Mouse (Mus musculus) MEL (cell line): Measurements from ENCODE around the gene Pxn. TPM values are rescaled to one million over a fixed set of nuclear protein-coding genes. Genes with fewer than 3 reads are reported as not detected.

Source experiments
- DNase-seq: peaks from one replicate; pipeline ENCODE4 v3.0.0; 2011; ENCODE audit warnings: low read depth, low spot score
- H3K27ac ChIP-seq: 2 replicates; pipeline ENCODE4 v1.5.1; 2012; ENCODE audit warnings: low read depth, mild to moderate bottlenecking, control low read depth, low read length, moderate library complexity; ENCODE audit not compliant: control insufficient read depth
- H3K27me3 ChIP-seq, 2 experiments: fragments of 150-350 bp in 1 of 2; sonication (generic) in 1 of 2; 2 replicates each; pipeline ENCODE4 v1.6.1; 2012; ENCODE audit warnings: low read length in 2 of 2, mild to moderate bottlenecking in 2 of 2, improper control_type of control experiment in 1 of 2, moderate library complexity in 1 of 2; ENCODE audit not compliant: insufficient read depth in 2 of 2, control insufficient read depth in 1 of 2
- H3K36me3 ChIP-seq, 2 experiments: 2 replicates each; pipeline ENCODE4 v1.6.1; 2012 to 2014; ENCODE audit warnings: low read length in 2 of 2, improper control_type of control experiment in 1 of 2, inconsistent platforms in 1 of 2, mild to moderate bottlenecking in 1 of 2; ENCODE audit not compliant: insufficient read depth in 2 of 2, control insufficient read depth in 1 of 2
- H3K4me1 ChIP-seq, 2 experiments: fragments of 150-350 bp in 1 of 2; sonication (generic) in 1 of 2; 2 replicates each; pipeline ENCODE4 v1.6.1; 2012; ENCODE audit warnings: low read length in 2 of 2, improper control_type of control experiment in 1 of 2, mild to moderate bottlenecking in 1 of 2; ENCODE audit not compliant: insufficient read depth in 2 of 2, control insufficient read depth in 1 of 2
- H3K4me3 ChIP-seq, 2 experiments: fragments of 150-350 bp in 1 of 2; sonication (generic) in 1 of 2; 2 replicates each; pipeline ENCODE4 v1.5.1; 2012; ENCODE audit warnings: low read depth in 2 of 2, low read length in 2 of 2, mild to moderate bottlenecking in 2 of 2, moderate library complexity in 2 of 2, control low read depth in 1 of 2, improper control_type of control experiment in 1 of 2; ENCODE audit not compliant: control insufficient read depth in 1 of 2, insufficient read depth in 1 of 2
- H3K79me2 ChIP-seq: 2 replicates; pipeline ENCODE4 v1.6.1; 2012; ENCODE audit warnings: mild to moderate bottlenecking, low read length, moderate library complexity; ENCODE audit not compliant: control insufficient read depth, poor library complexity, insufficient read depth
- H3K9ac ChIP-seq: 2 replicates; pipeline ENCODE4 v1.6.1; 2012; ENCODE audit warnings: low read depth, mild to moderate bottlenecking, control low read depth, low read length, moderate library complexity; ENCODE audit not compliant: control insufficient read depth, poor library complexity, severe bottlenecking
- H3K9me3 ChIP-seq: fragments of 150-350 bp; sonication (generic); replicated peaks from 2 replicates; pipeline ENCODE4 v1.6.1; 2012; ENCODE audit warnings: mild to moderate bottlenecking, low read length, improper control_type of control experiment, moderate library complexity; ENCODE audit not compliant: insufficient read depth
- BHLHE40 ChIP-seq: IDR thresholded peaks from 2 replicates; pipeline ENCODE4 v1.6.1; 2012; ENCODE audit warnings: low read depth, mild to moderate bottlenecking, inconsistent platforms, low read length, improper control_type of control experiment, borderline replicate concordance
- CHD2 ChIP-seq: IDR thresholded peaks from 2 replicates; pipeline ENCODE4 v1.6.1; 2011; ENCODE audit warnings: low read length, improper control_type of control experiment
- EP300 ChIP-seq, 2 experiments: IDR thresholded peaks; 2 replicates each; pipeline ENCODE4 v1.6.1; 2011; ENCODE audit warnings: improper control_type of control experiment in 2 of 2, low read length in 2 of 2, low read depth in 1 of 2, mild to moderate bottlenecking in 1 of 2
- ETS1 ChIP-seq: IDR thresholded peaks from 2 replicates; pipeline ENCODE4 v1.6.1; 2012; ENCODE audit warnings: low read depth, mild to moderate bottlenecking, inconsistent platforms, low read length, improper control_type of control experiment, moderate library complexity
- GABPA ChIP-seq: IDR thresholded peaks from 2 replicates; pipeline ENCODE4 v1.6.1; 2012; ENCODE audit warnings: low read depth, mild to moderate bottlenecking, inconsistent platforms, low read length, improper control_type of control experiment, moderate library complexity
- GATA1 ChIP-seq: IDR thresholded peaks from 2 replicates; pipeline ENCODE4 v1.6.1; 2011; ENCODE audit warnings: low read depth, low read length, improper control_type of control experiment
- JUND ChIP-seq: IDR thresholded peaks from 2 replicates; pipeline ENCODE4 v1.6.1; 2011; ENCODE audit warnings: low read depth, mild to moderate bottlenecking, improper control_type of control experiment, low read length
- KAT2A ChIP-seq: conservative IDR thresholded peaks from 2 replicates; pipeline ENCODE4 v1.6.1; 2012; ENCODE audit warnings: low read depth, low read length, improper control_type of control experiment, inconsistent platforms
- MAFK ChIP-seq: IDR thresholded peaks from 2 replicates; pipeline ENCODE4 v1.6.1; 2011; ENCODE audit warnings: low read depth, mild to moderate bottlenecking, low read length, improper control_type of control experiment, borderline replicate concordance
- MAX ChIP-seq: IDR thresholded peaks from 2 replicates; pipeline ENCODE4 v1.6.1; 2011; ENCODE audit warnings: low read length, improper control_type of control experiment
- MAZ ChIP-seq: IDR thresholded peaks from 2 replicates; pipeline ENCODE4 v1.6.1; 2012; ENCODE audit warnings: low read depth, mild to moderate bottlenecking, inconsistent platforms, low read length, improper control_type of control experiment
- MEF2A ChIP-seq: IDR thresholded peaks from 2 replicates; pipeline ENCODE4 v1.6.1; 2014; ENCODE audit warnings: low read depth, mild to moderate bottlenecking, inconsistent platforms, low read length, improper control_type of control experiment; ENCODE audit not compliant: poor library complexity, insufficient replicate concordance, severe bottlenecking; ENCODE audit errors: extremely low read depth
- MXI1 ChIP-seq: IDR thresholded peaks from 2 replicates; pipeline ENCODE4 v1.6.1; 2011; ENCODE audit warnings: mild to moderate bottlenecking, low read depth, low read length, improper control_type of control experiment
- MYC ChIP-seq: IDR thresholded peaks from 2 replicates; pipeline ENCODE4 v1.6.1; 2011; ENCODE audit warnings: low read depth, mild to moderate bottlenecking, low read length, improper control_type of control experiment, moderate library complexity
- NELFE ChIP-seq: IDR thresholded peaks from 2 replicates; pipeline ENCODE4 v1.6.1; 2011; ENCODE audit warnings: low read depth, low read length, improper control_type of control experiment
- POLR2A ChIP-seq, 2 experiments: IDR thresholded peaks; 2 replicates each; pipeline ENCODE4 v1.6.1; 2011 to 2012; ENCODE audit warnings: low read length in 2 of 2, mild to moderate bottlenecking in 2 of 2, control low read depth in 1 of 2, improper control_type of control experiment in 1 of 2, low read depth in 1 of 2, moderate library complexity in 1 of 2; ENCODE audit not compliant: control insufficient read depth in 1 of 2, insufficient read depth in 1 of 2, poor library complexity in 1 of 2
- POLR2AphosphoS2 ChIP-seq: IDR thresholded peaks from 2 replicates; pipeline ENCODE4 v1.6.1; 2011; ENCODE audit warnings: low read length, improper control_type of control experiment
- RAD21 ChIP-seq: IDR thresholded peaks from 2 replicates; pipeline ENCODE4 v1.6.1; 2011; ENCODE audit warnings: mild to moderate bottlenecking, low read depth, low read length, improper control_type of control experiment
- RCOR1 ChIP-seq: IDR thresholded peaks from 2 replicates; pipeline ENCODE4 v1.6.1; 2012; ENCODE audit warnings: low read depth, mild to moderate bottlenecking, inconsistent platforms, low read length, improper control_type of control experiment
- SIN3A ChIP-seq: IDR thresholded peaks from 2 replicates; pipeline ENCODE4 v1.6.1; 2012; ENCODE audit warnings: low read length, improper control_type of control experiment, inconsistent platforms
- SMC3 ChIP-seq: IDR thresholded peaks from 2 replicates; pipeline ENCODE4 v1.6.1; 2011; ENCODE audit warnings: low read depth, low read length, improper control_type of control experiment
- TAL1 ChIP-seq: IDR thresholded peaks from 2 replicates; pipeline ENCODE4 v1.6.1; 2012; ENCODE audit warnings: mild to moderate bottlenecking, inconsistent platforms, low read length, moderate library complexity, mixed read lengths
- TBP ChIP-seq: IDR thresholded peaks from 2 replicates; pipeline ENCODE4 v1.8.0; 2011; ENCODE audit warnings: low read depth, low read length, improper control_type of control experiment
- TCF12 ChIP-seq: IDR thresholded peaks from 2 replicates; pipeline ENCODE4 v1.6.1; 2014; ENCODE audit warnings: low read depth, mild to moderate bottlenecking, inconsistent platforms, low read length, improper control_type of control experiment, moderate library complexity
- USF1 ChIP-seq: IDR thresholded peaks from 2 replicates; pipeline ENCODE4 v1.6.1; 2014; ENCODE audit warnings: low read depth, mild to moderate bottlenecking, inconsistent platforms, low read length, improper control_type of control experiment, moderate library complexity
- USF2 ChIP-seq, 2 experiments: IDR thresholded peaks; 2 replicates each; pipeline ENCODE4 v1.6.1; 2011 to 2012; ENCODE audit warnings: improper control_type of control experiment in 2 of 2, low read length in 2 of 2, borderline replicate concordance in 1 of 2, inconsistent platforms in 1 of 2, low read depth in 1 of 2, mild to moderate bottlenecking in 1 of 2; ENCODE audit not compliant: insufficient read depth in 1 of 2
- polyA plus RNA-seq, 2 experiments: library from polyadenylated mRNA; stranded (reverse) in 1 of 2; unstranded in 1 of 2; fragments of >175 nt in 1 of 2; fragments of >200 nt in 1 of 2; gene quantifications; 2 replicates each; pipeline versions ENCODE4 v1.2.1 to v1.2.4; 2012; ENCODE audit warnings: low replicate concordance in 2 of 2, low read depth in 1 of 2; ENCODE audit not compliant: insufficient read length in 2 of 2, insufficient read depth in 1 of 2, missing spikeins in 1 of 2
- total RNA-seq: library from RNA; depleted of rRNA; stranded (reverse); fragments of 300-350 nt; gene quantifications from 2 replicates; pipeline ENCODE4 v1.2.3, GENCODE M21; 2012

The Pxn gene
- total and polyA plus RNA-seq, 3 experiments: 15.2 to 167 (median 29.2) TPM

DNA sequence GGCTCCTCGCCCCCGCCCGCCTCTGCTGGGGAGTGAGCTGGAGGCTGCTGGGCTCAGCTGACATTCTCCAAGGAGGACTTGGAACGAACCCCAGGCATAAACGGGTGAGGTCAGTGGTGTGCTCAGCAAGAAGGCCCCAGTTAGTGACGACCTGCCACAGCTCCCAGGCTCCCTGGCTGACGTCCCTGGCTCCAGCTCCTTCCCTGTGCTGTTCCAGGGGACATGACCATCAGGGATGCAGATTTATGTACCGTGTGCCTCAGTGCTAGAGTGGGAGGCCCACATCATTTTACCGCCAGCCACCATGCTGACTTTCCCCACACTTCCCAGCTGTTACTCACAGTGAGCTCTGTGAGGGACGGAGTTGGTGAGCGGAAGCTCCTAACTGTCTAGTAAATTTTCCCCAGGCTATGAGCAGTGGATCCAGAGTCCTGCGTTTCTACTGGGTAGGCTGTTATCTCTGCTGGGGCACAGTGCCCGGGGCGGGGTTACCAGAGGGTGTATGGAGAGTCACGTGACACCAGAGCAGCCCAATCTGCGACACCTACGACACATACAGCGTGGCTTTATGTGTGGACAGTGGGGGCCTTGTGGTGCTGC is 25.3 kb downstream of the Pxn start:
- TF ChIP-seq TAL1 (peak; percentile 54), SMC3 (no peak), SIN3A (peak; percentile 75), MAX (peak; percentile 87), TBP (peak; percentile 82), POLR2AphosphoS2 (0 out of 2 replicates have a peak, but pooled peaks have one; percentile 31), MAFK (no peak), MXI1 (no peak; the same call in 1 of the 2 replicates), CHD2 (no peak), MAZ (no peak), GABPA (no peak), RAD21 (no peak), TCF12 (peak; percentile 38), NELFE (peak; percentile 68), GATA1 (peak; percentile 87), MEF2A (no peak), MYC (0 out of 2 replicates have a peak, but pooled peaks have one; percentile 45), USF2 (IDR thresholded peaks at IDR 0.05; ENCODE audit: borderline replicate concordance in 1 of 2, insufficient read depth in 1 of 2, low read depth in 1 of 2, low read length in 2 of 2) (peak; percentile 81 to 86), JUND (no peak), EP300 (IDR thresholded peaks at IDR 0.05; ENCODE audit: low read depth in 1 of 2, low read length in 2 of 2) (peak in 1 of 2 experiments; percentile 49; a peak in 2 of 4 replicates), BHLHE40 (peak; percentile 77; the same call in 1 of the 2 replicates), POLR2A (IDR thresholded peaks at IDR 0.05; ENCODE audit: control insufficient read depth in 1 of 2, insufficient read depth in 1 of 2, low read depth in 1 of 2, low read length in 2 of 2, poor library complexity in 1 of 2) (peak in 1 of 2 experiments; percentile 78; a peak in 2 of 4 replicates), USF1 (peak; percentile 98), KAT2A (no peak), RCOR1 (no peak), ETS1 (peak; percentile 50; the same call in 1 of the 2 replicates)
- Histone ChIP-seq H3K79me2 (no peaks in the 10 kb centered on the region), H3K9ac (peak overlapping the region; percentile 64), H3K4me1 (peaks cover 4 to 31% of the 10 kb centered on the region in 2 experiments), H3K27ac (peak overlapping the region; percentile 72), H3K36me3 (peaks cover 0 to 17% of the 10 kb centered on the region in 2 experiments; a peak in 2 of 4 replicates), H3K9me3 (no peaks in the 10 kb centered on the region), H3K27me3 (no peaks in the 10 kb centered on the region), H3K4me3 (peak overlapping the region; percentile 21 to 48; a peak in 3 of 4 replicates)
- DNase-seq: peak; percentile 93
